Mouse (Mus musculus) C2C12 (cell line): Measurements from ENCODE around the gene Evx2.

Experiments
- CEBPB ChIP-seq: IDR thresholded peaks from one replicate; pipeline ENCODE4 v1.6.1; 2011; ENCODE audit warnings: low read depth, mild to moderate bottlenecking, control low read depth, moderate library complexity
- CTCF ChIP-seq: IDR thresholded peaks from one replicate; pipeline ENCODE4 v1.5.1; 2011; ENCODE audit not compliant: control insufficient read depth, insufficient read depth, insufficient read length
- FOSL1 ChIP-seq: IDR thresholded peaks from one replicate; pipeline ENCODE4 v1.8.0; 2011; ENCODE audit warnings: mild to moderate bottlenecking, low read length; ENCODE audit not compliant: poor library complexity, insufficient read depth, severe bottlenecking
- MAX ChIP-seq: IDR thresholded peaks from one replicate; pipeline ENCODE4 v1.6.1; 2011; ENCODE audit warnings: mild to moderate bottlenecking, control low read depth
- MYOD1 ChIP-seq: IDR thresholded peaks from one replicate; pipeline ENCODE4 v1.6.1; 2011; ENCODE audit warnings: low read depth; ENCODE audit not compliant: control insufficient read depth, insufficient read length
- MYOG ChIP-seq: IDR thresholded peaks from one replicate; pipeline ENCODE4 v1.6.1; 2011; ENCODE audit not compliant: control insufficient read depth, insufficient read length; ENCODE audit errors: extremely low read depth
- USF1 ChIP-seq: IDR thresholded peaks from one replicate; pipeline ENCODE4 v1.6.1; 2011; ENCODE audit warnings: low read depth, mild to moderate bottlenecking, control low read depth, moderate library complexity

GRCm38 (mm10) chr2:74658024-74658666, 1.2 kb downstream of the Evx2 start:
- no peak for TF ChIP-seq CTCF
- TF ChIP-seq USF1: no peak
- no peak for TF ChIP-seq MAX
- no peak for TF ChIP-seq MYOG
- TF ChIP-seq CEBPB: no peak
- no peak for TF ChIP-seq MYOD1
- TF ChIP-seq FOSL1: no peak
